Mouse (Mus musculus): ENCODE measurements at regions not wholly inside any gene's neighbourhood (a gene's known extent, or its start where the extent isn't known, plus 50 kb on each side); places are given as distances from the start of the nearest gene placed in this dataset.

GRCm38 (mm10) chr4:9763321-9763720, 1111.0 kb upstream of the 2610301B20Rik start:
- TF ChIP-seq CTCF (IDR thresholded peaks at IDR 0.05; ENCODE audit: extremely low read depth, insufficient read depth, insufficient read length, insufficient replicate concordance) (no peak), POLR2A (IDR thresholded peaks at IDR 0.05; ENCODE audit: low read depth, low read length) (no peak)

All from spleen, adult 2 months (tissue).